Mouse (Mus musculus): Measurements from ENCODE around the gene Rpusd2. TPM values are rescaled to one million over a fixed set of nuclear protein-coding genes. Genes with fewer than 3 reads are reported as not detected.
A peak's percentile ranks its signal among the peaks of the same experiment; 100 is the strongest.
"Not testable (repeated sequence)": the region's sequence is repeated elsewhere in the genome, so short reads cannot be mapped to it uniquely, and the experiment has no call there.

Rpusd2 gene
- polyA plus RNA-seq, 1 experiment, result 5.5 TPM

GRCm38 (mm10) chr2:119009376-119009775 is 25.2 kb upstream of the Rpusd2 start:
- 95% methylated on average over 2 of the region's 2 CpGs for WGBS
- DNase-seq, result no peak
- TF ChIP-seq CTCF (IDR thresholded peaks at IDR 0.05; ENCODE audit: borderline replicate concordance, insufficient read depth, low read depth, low read length) (no peak), POLR2A (IDR thresholded peaks at IDR 0.05; ENCODE audit: borderline replicate concordance, insufficient read depth, low read length) (no peak)
- no peaks in the 10 kb centered on the region for H3K27me3 ChIP-seq (ENCODE audit: control insufficient read depth, insufficient read depth, low read length)
- no peak overlapping the region for H3K27ac ChIP-seq (ENCODE audit: insufficient read depth, low read length)
- H3K4me1 ChIP-seq (ENCODE audit: control insufficient read depth, insufficient read depth, low read length), result peaks cover 13% of the 10 kb centered on the region
- H3K4me3 ChIP-seq (replicated peaks; ENCODE audit: insufficient read depth, low read depth, low read length), result no peak overlapping the region

- no peak overlapping the region for H3K4me3 ChIP-seq (replicated peaks; ENCODE audit: insufficient read depth, low read depth, low read length)
- H3K4me1 ChIP-seq (ENCODE audit: control insufficient read depth, insufficient read depth, low read length), result peaks cover 11% of the 10 kb centered on the region
- H3K27me3 ChIP-seq (ENCODE audit: control insufficient read depth, insufficient read depth, low read length), result no peaks in the 10 kb centered on the region
- no peak overlapping the region; the same call in 1 of the 2 replicates for H3K27ac ChIP-seq (ENCODE audit: insufficient read depth, low read length)
- WGBS, result 73% methylated on average over 7 of the region's 7 CpGs
- no peak for DNase-seq
- TF ChIP-seq POLR2A (IDR thresholded peaks at IDR 0.05; ENCODE audit: borderline replicate concordance, insufficient read depth, low read length) (no peak), CTCF (IDR thresholded peaks at IDR 0.05; ENCODE audit: borderline replicate concordance, insufficient read depth, low read depth, low read length) (no peak)
Observed at GRCm38 (mm10) chr2:119014989-119015388, 19.6 kb upstream of the Rpusd2 start.

GRCm38 (mm10) chr2:119015604-119016180 is 18.9 kb upstream of the Rpusd2 start:
- 15% methylated on average over 12 of the region's 12 CpGs for WGBS
- TF ChIP-seq POLR2A (IDR thresholded peaks at IDR 0.05; ENCODE audit: borderline replicate concordance, insufficient read depth, low read length) (no peak), CTCF (IDR thresholded peaks at IDR 0.05; ENCODE audit: borderline replicate concordance, insufficient read depth, low read depth, low read length) (no peak)
- H3K4me1 ChIP-seq (ENCODE audit: control insufficient read depth, insufficient read depth, low read length), result peaks cover 11% of the 10 kb centered on the region
- H3K4me3 ChIP-seq (replicated peaks; ENCODE audit: insufficient read depth, low read depth, low read length), result peak overlapping the region; percentile 54
- DNase-seq, result peak; percentile 68 to 85
- H3K27me3 ChIP-seq (ENCODE audit: control insufficient read depth, insufficient read depth, low read length), result no peaks in the 10 kb centered on the region
- H3K27ac ChIP-seq (ENCODE audit: insufficient read depth, low read length), result no peak overlapping the region

- not testable (repeated sequence) for H3K4me3 ChIP-seq (replicated peaks; ENCODE audit: insufficient read depth, low read depth, low read length); H3K27ac ChIP-seq (ENCODE audit: insufficient read depth, low read length); H3K27me3 ChIP-seq (ENCODE audit: control insufficient read depth, insufficient read depth, low read length); DNase-seq
- H3K4me1 ChIP-seq (ENCODE audit: control insufficient read depth, insufficient read depth, low read length), result peaks cover 11% of the 10 kb centered on the region
- 88% methylated on average over 4 of the region's 4 CpGs for WGBS
Observed at GRCm38 (mm10) chr2:119016312-119016711, 18.3 kb upstream of the Rpusd2 start.

- no peak overlapping the region for H3K4me3 ChIP-seq (replicated peaks; ENCODE audit: insufficient read depth, low read depth, low read length)
- H3K27ac ChIP-seq (ENCODE audit: insufficient read depth, low read length), result no peak overlapping the region
- DNase-seq, result no peak
- no peaks in the 10 kb centered on the region for H3K27me3 ChIP-seq (ENCODE audit: control insufficient read depth, insufficient read depth, low read length)
- H3K4me1 ChIP-seq (ENCODE audit: control insufficient read depth, insufficient read depth, low read length), result peaks cover 11% of the 10 kb centered on the region
- 96% methylated on average over 3 of the region's 3 CpGs for WGBS
- no peak for TF ChIP-seq POLR2A (IDR thresholded peaks at IDR 0.05; ENCODE audit: borderline replicate concordance, insufficient read depth, low read length)
- no peak for TF ChIP-seq CTCF (IDR thresholded peaks at IDR 0.05; ENCODE audit: borderline replicate concordance, insufficient read depth, low read depth, low read length)
Observed at GRCm38 (mm10) chr2:119017647-119018046, 16.9 kb upstream of the Rpusd2 start.

GRCm38 (mm10) chr2:119018391-119019122 is 16.0 kb upstream of the Rpusd2 start:
- no peak overlapping the region for H3K4me3 ChIP-seq (replicated peaks; ENCODE audit: insufficient read depth, low read depth, low read length)
- H3K27ac ChIP-seq (ENCODE audit: insufficient read depth, low read length), result no peak overlapping the region
- no peak for DNase-seq
- H3K4me1 ChIP-seq (ENCODE audit: control insufficient read depth, insufficient read depth, low read length), result peaks cover 11% of the 10 kb centered on the region
- no peaks in the 10 kb centered on the region for H3K27me3 ChIP-seq (ENCODE audit: control insufficient read depth, insufficient read depth, low read length)
- WGBS, result 56% methylated on average over 22 of the region's 22 CpGs
- TF ChIP-seq POLR2A (IDR thresholded peaks at IDR 0.05; ENCODE audit: borderline replicate concordance, insufficient read depth, low read length) (no peak), CTCF (IDR thresholded peaks at IDR 0.05; ENCODE audit: borderline replicate concordance, insufficient read depth, low read depth, low read length) (no peak)

- no peak overlapping the region for H3K27ac ChIP-seq (ENCODE audit: insufficient read depth, low read length)
- H3K4me1 ChIP-seq (ENCODE audit: control insufficient read depth, insufficient read depth, low read length), result peaks cover 11% of the 10 kb centered on the region
- no peak overlapping the region for H3K4me3 ChIP-seq (replicated peaks; ENCODE audit: insufficient read depth, low read depth, low read length)
- TF ChIP-seq POLR2A (IDR thresholded peaks at IDR 0.05; ENCODE audit: borderline replicate concordance, insufficient read depth, low read length) (no peak), CTCF (IDR thresholded peaks at IDR 0.05; ENCODE audit: borderline replicate concordance, insufficient read depth, low read depth, low read length) (no peak)
- 22% methylated on average over 5 of the region's 5 CpGs for WGBS
- no peak for DNase-seq
- H3K27me3 ChIP-seq (ENCODE audit: control insufficient read depth, insufficient read depth, low read length), result no peaks in the 10 kb centered on the region
Observed at GRCm38 (mm10) chr2:119019131-119019530, 15.5 kb upstream of the Rpusd2 start.

- Histone ChIP-seq H3K4me1 (ENCODE audit: control insufficient read depth, insufficient read depth, low read length) (peaks cover 11% of the 10 kb centered on the region), H3K4me3 (replicated peaks; ENCODE audit: insufficient read depth, low read depth, low read length) (no peak overlapping the region), H3K27me3 (ENCODE audit: control insufficient read depth, insufficient read depth, low read length) (no peaks in the 10 kb centered on the region), H3K27ac (ENCODE audit: insufficient read depth, low read length) (no peak overlapping the region)
- no peak for DNase-seq
- 45% methylated on average over 4 of the region's 4 CpGs for WGBS
- no peak for TF ChIP-seq CTCF (IDR thresholded peaks at IDR 0.05; ENCODE audit: borderline replicate concordance, insufficient read depth, low read depth, low read length)
- no peak for TF ChIP-seq POLR2A (IDR thresholded peaks at IDR 0.05; ENCODE audit: borderline replicate concordance, insufficient read depth, low read length)
Observed at GRCm38 (mm10) chr2:119019538-119019937, 15.1 kb upstream of the Rpusd2 start.
